Mouse (Mus musculus) central nervous system, embryonic 14 days (tissue): Measurements from ENCODE around the gene Hpn. TPM values are rescaled to one million over a fixed set of nuclear protein-coding genes. Genes with fewer than 3 reads are reported as not detected.

Experiments used
- polyA plus RNA-seq: library from polyadenylated mRNA; depleted of rRNA; stranded (reverse); fragments of >200 nt; gene quantifications from 2 replicates; pipeline ENCODE4 v1.2.3, GENCODE M21; 2012; rRNA removed

Gene Hpn
- polyA plus RNA-seq = 0.74 and 1.9 TPM in 2 replicates

DNA sequence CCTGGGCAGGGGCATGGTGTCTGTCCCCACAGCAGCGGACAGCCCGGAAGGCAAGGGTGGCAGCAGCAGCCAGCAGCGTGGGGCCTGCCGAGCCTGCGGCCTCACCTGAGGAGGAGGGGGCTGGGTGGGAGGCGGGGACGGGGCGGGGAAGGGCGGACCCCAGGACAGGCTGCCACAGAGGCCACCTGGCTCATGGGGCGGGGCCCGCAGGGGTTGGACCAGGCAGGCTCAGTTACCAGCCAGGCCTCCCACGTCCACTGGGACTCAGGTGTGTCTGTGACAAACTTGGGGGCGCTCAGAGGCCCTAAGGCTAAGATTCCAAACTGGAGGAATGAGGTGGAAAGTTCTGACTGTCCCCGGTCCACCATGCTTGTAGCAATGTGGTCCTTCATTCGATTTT is at the start of gene Hpn:
Gene Hpn, minus strand, starts transcription at position 109 of the 400 bp plus-strand sequence.

DNA sequence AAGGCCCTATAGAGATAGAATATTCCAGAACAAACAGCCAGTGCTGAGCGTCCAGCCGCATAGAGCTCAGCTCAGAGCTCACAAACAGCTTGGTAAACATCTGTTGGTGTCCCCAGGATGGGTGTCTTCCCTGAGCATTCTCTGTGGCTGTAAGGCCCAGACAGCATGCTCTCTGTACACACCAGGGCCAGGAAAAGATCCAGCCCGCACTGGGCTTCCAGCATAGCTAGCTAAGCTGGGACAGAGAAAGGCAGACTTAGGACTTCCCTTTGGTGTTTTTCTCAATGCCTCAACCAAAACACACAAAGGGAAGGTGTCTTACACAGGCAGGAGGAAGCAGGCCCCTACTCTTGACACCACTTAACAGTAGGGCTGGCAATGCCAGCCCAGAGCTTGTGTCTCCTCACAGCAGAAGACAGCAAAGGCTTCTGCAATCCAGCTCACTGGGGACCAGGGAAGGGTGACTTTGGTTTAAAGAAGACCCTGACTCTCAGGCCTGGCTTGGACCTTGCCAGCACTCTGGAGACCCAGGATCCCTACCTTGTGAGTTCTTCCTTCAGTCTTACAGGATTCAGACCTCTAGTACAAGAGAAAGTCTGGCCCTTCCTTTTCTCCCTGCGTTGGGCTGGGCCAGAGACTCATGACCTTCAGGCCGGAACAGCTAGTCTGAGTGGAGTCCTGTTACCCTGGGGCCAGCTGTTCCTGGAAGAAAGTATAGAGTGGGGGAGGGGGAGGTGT is 40.4 kb upstream of the Hpn start, which contains the start of gene Gramd1a:
Gene Gramd1a, minus strand, starts transcription at position 601 of the 738 bp plus-strand sequence.

DNA sequence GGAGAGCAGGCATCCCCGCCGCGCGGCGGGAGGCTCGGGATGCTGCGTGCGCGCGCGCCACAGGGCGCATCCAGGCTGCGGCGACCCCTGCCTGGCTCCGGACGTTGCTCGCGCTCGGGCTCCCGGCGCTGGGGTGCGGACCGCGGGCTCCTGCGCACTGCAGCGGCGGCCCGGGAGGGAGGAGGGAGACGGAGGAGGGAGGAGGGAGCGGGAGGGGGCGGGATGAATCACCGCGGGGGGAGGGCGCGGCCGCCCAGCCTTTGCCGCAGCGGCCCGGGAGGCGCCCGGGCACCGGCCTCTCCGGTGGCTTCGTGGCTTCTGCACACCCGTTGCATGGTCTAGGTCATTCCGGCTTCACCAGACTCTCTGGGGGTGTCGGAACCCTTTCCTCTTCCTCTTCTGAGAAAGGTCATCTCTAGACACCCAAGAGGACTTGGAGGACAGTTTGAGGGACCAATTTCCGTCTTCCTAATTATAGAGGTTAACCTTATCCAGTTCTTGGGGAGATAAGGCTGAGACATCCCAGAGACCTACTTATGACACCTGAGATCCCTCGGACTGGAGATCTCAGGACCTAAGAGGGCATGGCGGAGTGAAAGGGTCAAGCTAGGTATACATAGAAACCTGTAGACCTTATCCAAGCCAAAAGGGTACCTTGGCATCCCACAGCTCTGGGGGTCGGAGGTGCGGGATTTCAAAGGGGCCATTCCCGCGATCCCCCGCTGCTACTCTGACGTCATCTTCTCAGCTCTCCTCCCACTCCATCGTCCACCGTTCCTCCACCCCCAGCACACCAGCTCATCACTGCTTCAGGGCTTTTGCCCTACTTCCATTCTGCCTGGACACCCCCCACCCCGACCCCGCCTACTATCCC is 12.0 kb upstream of the Hpn start, which contains the start of gene Scn1b:
Gene Scn1b, minus strand, starts transcription at position 153 of the 874 bp plus-strand sequence.

DNA sequence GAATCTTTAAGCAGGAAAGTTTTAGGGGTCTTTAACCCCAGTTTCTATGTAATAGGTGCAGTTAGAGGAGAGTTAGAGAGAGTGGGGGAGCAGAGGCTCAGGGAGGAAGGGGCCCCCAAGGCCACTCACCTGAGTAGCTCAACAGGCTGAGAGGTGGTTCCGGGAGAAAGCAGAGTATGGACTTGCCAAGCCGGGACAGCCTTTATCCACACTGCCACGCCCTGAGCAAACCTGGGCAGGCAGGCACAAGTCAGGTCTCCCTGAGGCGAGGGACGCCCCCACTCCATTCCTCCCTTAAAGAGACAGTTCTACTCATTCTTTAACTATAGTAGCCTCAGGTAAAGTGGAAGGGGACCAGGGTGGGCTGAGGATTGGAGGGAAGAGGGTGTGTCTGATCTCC is 38.6 kb downstream of the Hpn start, which contains the start of gene Fxyd3:
Gene Fxyd3, minus strand, starts transcription at position 213 of the 400 bp plus-strand sequence.

DNA sequence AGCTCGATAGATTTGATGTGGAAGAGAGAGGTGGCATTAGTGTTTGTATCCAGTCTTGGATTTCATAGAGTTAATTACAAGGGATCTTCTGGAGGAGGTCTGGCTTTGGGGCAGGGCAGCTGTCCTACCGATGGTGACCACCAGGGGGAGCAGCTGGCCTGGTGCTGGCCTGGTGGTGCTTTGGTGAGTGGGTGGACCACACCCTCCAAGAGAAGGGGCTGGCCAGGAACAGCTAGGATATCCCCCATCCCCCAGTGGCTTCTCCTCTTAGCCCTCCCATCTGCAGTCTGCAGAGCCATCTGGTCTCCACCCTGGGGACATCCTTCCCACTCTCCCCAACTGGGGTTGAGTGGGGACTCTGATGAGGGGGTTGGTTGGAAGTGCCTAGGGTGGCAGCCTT is 56.0 kb downstream of the Hpn start, which contains the start of gene Lgi4:
Gene Lgi4, plus strand, starts transcription at position 235 of the 400 bp plus-strand sequence.

DNA sequence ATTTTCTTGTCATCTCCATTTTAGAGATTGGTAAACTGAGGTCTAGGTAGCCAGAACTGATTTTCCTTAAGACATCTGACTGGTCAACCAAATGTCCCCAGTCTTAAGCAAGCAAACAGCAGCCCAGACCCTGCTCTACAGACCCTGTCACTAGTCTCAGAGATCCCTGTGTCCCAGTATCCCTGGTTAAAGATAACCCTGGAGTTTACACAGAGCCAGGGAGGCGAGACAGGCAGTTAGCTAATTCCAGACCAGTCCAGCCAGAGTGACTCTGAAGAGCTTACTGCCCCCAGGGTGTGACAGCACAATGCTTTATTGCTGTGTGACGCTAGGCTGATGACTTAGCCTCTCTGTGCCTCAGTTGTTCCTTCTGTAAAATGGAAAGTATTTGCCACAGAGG is 58.0 kb downstream of the Hpn start, which contains the start of gene Fxyd1:
Gene Fxyd1, minus strand, starts transcription at position 129 of the 400 bp plus-strand sequence.

DNA sequence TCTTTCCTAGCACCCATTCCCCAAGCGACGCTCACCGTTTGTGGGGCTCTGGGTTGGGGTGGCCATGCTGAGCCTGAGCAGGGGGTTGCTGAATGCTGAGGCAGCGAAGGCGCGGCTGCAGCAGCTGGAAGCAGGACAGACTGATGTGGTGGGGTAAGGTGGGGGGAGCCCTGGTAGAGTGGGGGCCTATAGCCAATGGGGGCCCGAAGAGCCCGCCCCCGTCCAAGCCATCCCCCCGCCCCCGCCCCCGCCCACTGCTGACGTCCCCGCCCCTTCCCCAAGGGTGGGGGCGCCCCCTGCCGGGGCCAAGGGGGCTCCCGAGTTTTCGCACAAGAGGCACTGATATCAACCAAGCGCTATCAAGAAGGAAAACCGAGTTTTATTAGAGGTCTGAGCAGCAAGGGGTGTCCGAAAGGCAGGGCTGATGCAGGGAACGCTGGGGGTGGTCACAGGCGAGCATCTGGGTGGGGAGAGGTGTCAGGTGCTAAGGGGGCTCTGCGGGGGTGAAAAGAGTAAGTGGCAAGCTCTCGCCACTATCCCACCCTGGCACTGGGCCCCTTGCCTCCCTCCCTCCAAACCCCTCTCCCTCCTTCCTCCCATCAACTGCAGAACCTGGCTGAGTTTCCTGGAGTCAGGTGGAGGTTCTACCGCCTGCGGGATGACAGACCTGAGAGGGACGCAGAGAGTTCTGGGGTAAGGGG is 63.6 kb downstream of the Hpn start, which contains the start of gene Fxyd7:
Gene Fxyd7, minus strand, starts transcription at position 147 of the 701 bp plus-strand sequence.

Other genes starting within 250 kb of the Hpn start
- 0.11 and 0.20 TPM in 2 replicates for gene Cd22, start 234.9 kb downstream of the Hpn start, polyA plus RNA-seq
- 1.3 and 1.9 TPM in 2 replicates for gene Mag, start 200.4 kb downstream of the Hpn start, polyA plus RNA-seq
- 0.43 TPM in 1 of 2 replicates, not detected in the other for gene Hamp2, start 190.6 kb downstream of the Hpn start, polyA plus RNA-seq
- not detected in 2 replicates for gene Hamp, start 171.3 kb downstream of the Hpn start, polyA plus RNA-seq
- 164 and 173 TPM in 2 replicates for gene Usf2, start 158.5 kb downstream of the Hpn start, polyA plus RNA-seq
- 19.5 and 20.0 TPM in 2 replicates for gene Lsr, start 141.8 kb downstream of the Hpn start, polyA plus RNA-seq
- 0.36 and 0.61 TPM in 2 replicates for gene Fam187b, start 141.5 kb downstream of the Hpn start, polyA plus RNA-seq
- gene Fxyd5, start 72.8 kb downstream of the Hpn start, polyA plus RNA-seq = 17.0 and 23.0 TPM in 2 replicates
- 45.5 and 68.3 TPM in 2 replicates for gene Fxyd7, start 63.8 kb downstream of the Hpn start, polyA plus RNA-seq
- gene Fxyd1, start 58.1 kb downstream of the Hpn start, polyA plus RNA-seq = 14.3 and 25.8 TPM in 2 replicates
- gene Lgi4, start 55.9 kb downstream of the Hpn start, polyA plus RNA-seq = 0.65 and 1.6 TPM in 2 replicates
- 0.36 and 6.3 TPM in 2 replicates for gene Fxyd3, start 38.6 kb downstream of the Hpn start, polyA plus RNA-seq
- 12.0 and 14.9 TPM in 2 replicates for gene Scn1b, start 11.7 kb upstream of the Hpn start, polyA plus RNA-seq
- 380 and 425 TPM in 2 replicates for gene Gramd1a, start 40.6 kb upstream of the Hpn start, polyA plus RNA-seq
- gene Scgb2b2, start 175.2 kb upstream of the Hpn start, polyA plus RNA-seq = not detected in 2 replicates
- gene Scgb1b2, start 176.5 kb upstream of the Hpn start, polyA plus RNA-seq = not detected in 2 replicates
- gene Scgb2b3, start 246.8 kb upstream of the Hpn start, polyA plus RNA-seq = not detected in 2 replicates